Mouse (Mus musculus): ENCODE results near the gene Riok2.
"Not testable (repeated sequence)": the region's sequence is repeated elsewhere in the genome, so short reads cannot be mapped to it uniquely, and the experiment has no call there.

Riok2 gene

GRCm38 (mm10) chr17:17373918-17374910 is at the start of gene Riok2:
TSS of gene Riok2 (plus strand) at chr17:17374309.
- DNase-seq = peak; percentile 88

GRCm38 (mm10) chr17:17326022-17326421 is 48.1 kb upstream of the Riok2 start:
- not testable (repeated sequence) for DNase-seq

DNA sequence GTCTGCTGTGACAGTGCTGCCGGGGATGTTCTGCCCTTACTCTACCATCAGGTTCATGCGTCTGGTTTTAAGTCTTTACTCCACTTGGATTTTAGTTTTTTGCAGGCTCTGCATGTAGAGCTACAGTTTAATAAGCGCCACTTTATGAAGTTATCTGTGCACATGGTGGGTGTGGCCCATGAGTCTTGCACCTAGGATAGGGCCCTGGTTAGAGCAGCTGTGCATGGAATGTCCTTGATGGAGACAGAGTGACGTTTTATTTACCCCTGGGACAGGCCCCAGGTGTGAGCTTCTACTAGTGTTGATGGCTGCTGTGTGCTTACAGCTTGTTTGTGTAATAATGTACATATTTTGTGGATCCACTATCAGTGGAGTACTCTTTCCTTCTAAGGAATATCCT is 47.5 kb upstream of the Riok2 start:
- DNase-seq = no peak

GRCm38 (mm10) chr17:17345374-17346183 is 28.5 kb upstream of the Riok2 start:
- not testable (repeated sequence) for DNase-seq

DNA sequence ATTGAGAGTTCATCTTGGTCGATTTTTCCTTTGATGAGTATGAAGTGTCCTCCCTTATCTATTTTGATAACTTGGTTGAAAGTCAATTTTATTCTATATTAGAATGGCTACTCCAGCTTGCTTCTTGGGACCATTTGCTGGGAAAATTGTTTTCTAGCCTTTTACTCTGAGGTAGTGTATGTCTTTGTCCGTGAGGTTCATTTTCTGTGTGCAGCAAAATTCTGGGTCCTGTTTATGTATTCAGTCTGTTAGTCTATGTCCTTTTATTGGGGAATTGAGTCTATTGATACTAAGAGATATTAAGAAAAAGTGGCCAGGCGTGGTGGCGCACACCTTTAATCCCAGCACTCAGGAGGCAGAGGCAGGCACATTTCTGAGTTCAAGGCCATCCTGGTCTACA is 27.8 kb upstream of the Riok2 start:
- DNase-seq = not testable (repeated sequence)

DNA sequence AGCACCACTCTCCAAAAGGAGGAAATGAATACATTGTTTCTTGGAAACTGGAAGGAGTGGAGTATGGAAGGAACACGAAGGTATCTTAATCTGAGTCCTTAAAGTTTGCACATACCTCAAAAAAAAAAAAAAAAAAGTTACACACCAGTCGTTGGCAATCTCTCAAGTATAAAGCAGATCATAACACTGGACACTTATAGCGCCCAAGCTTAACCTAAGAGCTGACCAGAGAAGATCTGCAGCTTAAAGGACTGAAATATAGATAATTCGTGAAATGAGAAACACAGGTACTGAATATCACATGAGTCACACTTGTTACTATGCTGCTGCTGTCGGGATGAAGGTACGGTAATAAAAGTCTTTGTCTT is 575 bp upstream of the Riok2 start:
- DNase-seq = no peak

GRCm38 (mm10) chr17:17375581-17375980 is 1.5 kb downstream of the Riok2 start:
- DNase-seq = no peak

DNA sequence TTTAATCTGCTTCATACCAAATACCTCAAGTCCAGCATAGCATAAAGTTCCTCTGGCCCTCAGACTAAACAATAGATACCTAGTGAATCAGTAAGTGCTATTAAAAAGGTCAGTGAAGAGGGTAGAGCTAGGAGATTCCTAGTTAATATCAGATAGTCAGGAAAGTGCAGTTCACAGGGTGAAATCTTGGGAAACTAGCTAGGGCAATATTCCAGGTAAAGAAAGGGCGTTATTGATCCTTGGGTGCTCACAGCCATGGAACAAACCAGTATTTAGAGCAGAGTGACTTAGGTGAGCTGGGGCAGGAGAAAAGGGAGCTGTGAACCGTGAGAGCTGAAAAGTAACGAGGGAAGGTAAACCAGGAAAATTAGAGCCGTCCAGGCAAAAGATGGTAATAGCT is 9.6 kb downstream of the Riok2 start:
- DNase-seq = no peak

DNA sequence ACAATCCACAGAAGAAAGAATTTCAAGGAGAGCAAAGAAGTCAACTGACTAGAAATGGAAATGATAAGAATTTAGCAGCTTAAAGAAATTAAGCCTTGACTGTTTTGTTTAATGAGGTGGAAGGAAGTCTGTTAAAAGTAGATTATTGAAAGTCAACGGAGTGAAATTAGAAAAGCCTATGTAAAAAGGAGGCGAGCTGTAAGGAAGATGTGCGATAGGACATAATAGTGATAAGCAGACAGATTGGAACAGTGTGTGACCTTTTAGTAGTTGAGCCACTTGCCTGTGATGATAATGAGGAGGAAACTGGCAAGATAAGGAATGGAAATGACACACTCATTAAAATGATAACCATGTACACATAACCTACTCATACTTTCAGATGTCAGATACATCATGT is 10.4 kb downstream of the Riok2 start:
- no peak for DNase-seq

- no peak for DNase-seq
Observed at GRCm38 (mm10) chr17:17386117-17386516, 12.0 kb downstream of the Riok2 start.

DNA sequence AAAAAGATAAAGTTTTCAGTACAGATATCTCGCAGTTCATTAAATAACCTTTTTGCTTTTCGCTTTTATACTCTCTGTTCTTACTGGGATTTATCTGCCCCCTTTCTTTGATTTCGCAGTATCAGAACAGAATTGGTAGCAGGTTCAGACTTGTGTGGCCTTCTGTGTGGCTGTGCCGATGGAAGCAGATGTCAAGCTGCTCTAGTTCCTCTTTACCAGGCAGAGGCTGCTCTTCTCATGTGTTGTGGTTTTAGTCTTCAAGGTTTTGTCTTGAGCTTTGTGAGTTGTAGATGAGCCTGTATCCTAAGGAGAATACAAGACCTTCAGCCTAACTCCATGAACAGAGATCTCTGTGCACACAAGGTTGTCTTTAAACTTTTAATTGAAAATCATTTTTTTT is 17.7 kb downstream of the Riok2 start:
- no peak for DNase-seq

GRCm38 (mm10) chr17:17392863-17393262 is 18.8 kb downstream of the Riok2 start:
- DNase-seq = no peak

DNA sequence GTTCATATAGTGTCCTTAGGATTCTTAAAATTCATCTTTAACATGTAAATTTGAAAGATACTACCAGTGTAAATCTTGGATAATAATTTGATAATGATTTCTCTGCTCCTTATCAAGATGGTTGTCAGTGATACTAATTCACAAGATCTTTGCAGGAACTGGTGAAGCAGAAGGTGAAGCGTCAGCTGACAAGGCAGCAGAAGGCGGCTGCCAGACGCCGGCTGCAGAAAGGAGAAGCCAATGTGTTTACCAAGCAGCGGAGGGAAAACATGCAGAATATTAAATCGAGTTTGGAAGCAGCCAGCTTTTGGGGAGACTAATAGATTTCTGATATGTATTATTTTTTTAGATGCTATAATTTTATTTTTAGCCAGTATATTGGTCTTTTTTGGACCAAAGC is 19.2 kb downstream of the Riok2 start:
- no peak for DNase-seq

GRCm38 (mm10) chr17:17394336-17394735 is 20.2 kb downstream of the Riok2 start:
- DNase-seq = peak; percentile 88

DNA sequence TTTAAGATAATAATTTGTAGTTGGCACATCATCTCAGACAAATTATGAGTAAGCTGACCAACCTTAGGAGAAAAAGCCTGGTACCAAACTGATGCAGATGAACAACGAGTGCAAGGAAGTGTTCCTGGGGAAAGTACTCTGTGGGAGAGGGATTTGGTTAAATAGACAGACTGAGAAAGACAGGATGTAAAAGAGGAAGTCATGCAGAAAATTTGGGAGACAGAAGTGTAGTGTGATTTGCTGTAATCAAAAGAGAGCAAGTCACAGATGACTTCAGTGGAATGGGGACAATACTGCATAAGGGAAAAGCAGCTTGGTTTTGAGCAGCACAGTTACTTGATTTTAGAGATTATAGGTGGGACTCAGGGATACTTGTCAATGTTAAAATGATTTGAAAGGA is 22.8 kb downstream of the Riok2 start:
- no peak for DNase-seq

- no peak for DNase-seq
Observed at GRCm38 (mm10) chr17:17398664-17399063, 24.6 kb downstream of the Riok2 start.

- DNase-seq = peak; percentile 63
Observed at GRCm38 (mm10) chr17:17402222-17403004, 28.3 kb downstream of the Riok2 start, which contains the start of gene Lix1. TSS of gene Lix1 (plus strand) at chr17:17402672.

GRCm38 (mm10) chr17:17403038-17403437 is 28.9 kb downstream of the Riok2 start:
- no peak for DNase-seq

GRCm38 (mm10) chr17:17403578-17404112 is 29.5 kb downstream of the Riok2 start:
- DNase-seq = no peak

DNA sequence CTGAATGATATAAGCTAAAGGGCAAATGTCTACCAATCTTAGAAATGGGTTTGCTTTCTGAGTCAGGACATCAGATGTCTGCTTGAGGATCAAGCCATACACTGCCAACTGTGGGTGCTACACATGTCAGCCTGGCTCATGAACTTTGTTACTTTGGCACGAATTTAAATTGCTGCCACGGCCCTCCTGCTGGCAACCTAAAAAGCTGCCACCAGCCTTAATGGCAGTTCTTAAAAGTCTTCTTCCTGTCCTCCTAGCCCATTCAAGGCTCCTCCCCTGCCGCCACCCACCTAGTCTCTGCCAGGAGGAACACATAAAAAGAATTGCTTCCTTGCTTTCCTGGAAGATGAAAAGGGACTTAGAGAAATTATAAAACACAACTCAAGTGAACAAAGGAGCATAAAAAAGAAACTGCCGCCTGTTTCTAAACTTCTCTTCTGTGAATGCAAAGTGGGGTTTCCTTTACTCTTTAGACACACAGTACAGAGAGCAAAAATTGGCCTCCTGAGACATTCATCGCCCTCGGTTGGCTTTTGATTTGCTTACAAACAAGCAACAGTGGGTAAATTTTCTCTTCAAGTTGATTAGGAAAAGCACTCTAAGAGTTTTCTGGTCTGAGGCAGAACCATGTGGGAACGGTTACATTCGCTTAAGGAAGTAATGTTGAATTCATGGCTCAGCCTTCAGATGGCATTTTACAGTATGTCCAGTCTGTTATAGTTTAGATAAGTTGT is 30.9 kb downstream of the Riok2 start:
- no peak for DNase-seq

- DNase-seq = no peak
Observed at GRCm38 (mm10) chr17:17405606-17406005, 31.5 kb downstream of the Riok2 start.

DNA sequence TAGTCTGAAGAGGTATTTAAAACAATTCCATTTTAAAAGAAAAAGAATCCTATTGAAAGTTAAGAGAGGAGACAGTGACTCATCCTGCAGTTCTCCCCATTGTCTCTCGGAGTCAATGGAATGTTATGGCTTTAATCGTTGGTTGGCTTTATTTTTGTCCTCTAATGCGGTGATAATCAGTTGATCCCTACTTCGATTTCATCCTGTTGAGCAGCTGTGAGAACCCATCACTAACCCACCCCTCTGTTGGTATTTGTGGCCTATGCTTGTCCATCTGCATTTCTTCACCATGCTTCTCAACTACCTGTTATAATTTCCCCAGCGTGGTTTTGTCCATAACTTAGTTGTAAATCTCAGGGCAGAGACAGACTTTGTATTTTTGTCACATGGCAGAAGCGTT is 34.0 kb downstream of the Riok2 start:
- no peak for DNase-seq

Data from right cerebral cortex, postnatal 4 days (tissue).